Mouse (Mus musculus) liver, postnatal 0 days (tissue): ENCODE results near the gene Trpm3. TPM values are rescaled to one million over a fixed set of nuclear protein-coding genes. Genes with fewer than 3 reads are reported as not detected.

Experiments used
- ATAC-seq: fragments of 200-750 bp; cut with Nextera tagmentation; 2 replicates; pipeline ENCODE4 v1.8.0; 2017; ENCODE audit warnings: mild to moderate bottlenecking, moderate library complexity
- DNase-seq: peaks from one replicate; pipeline ENCODE4 v3.0.0-alpha.2; 2016
- H3K27ac ChIP-seq: fragments of 300-500 bp; sonication (generic); 2 replicates; pipeline ENCODE4 v1.5.1; 2014; ENCODE audit warnings: antibody characterized with exemption, moderate library complexity, mild to moderate bottlenecking, low read depth
- H3K27me3 ChIP-seq: fragments of 300-500 bp; sonication (generic); 2 replicates; pipeline ENCODE4 v1.6.1; 2014; ENCODE audit warnings: low read length, control low read depth, mixed read lengths; ENCODE audit not compliant: insufficient read depth
- H3K36me3 ChIP-seq: fragments of 300-500 bp; sonication (generic); replicated peaks from 2 replicates; pipeline ENCODE4 v1.6.1; 2014; ENCODE audit warnings: mild to moderate bottlenecking, control low read depth, low read length, moderate library complexity, mixed read lengths; ENCODE audit not compliant: insufficient read depth
- H3K4me1 ChIP-seq: fragments of 300-500 bp; sonication (generic); 2 replicates; pipeline ENCODE4 v1.6.1; 2014; ENCODE audit warnings: antibody characterized with exemption, mild to moderate bottlenecking, control low read depth; ENCODE audit not compliant: insufficient read depth
- H3K4me2 ChIP-seq: fragments of 300-500 bp; sonication (generic); 2 replicates; pipeline ENCODE4 v1.6.1; 2014; ENCODE audit warnings: low read depth, mild to moderate bottlenecking, low read length, moderate library complexity, mixed read lengths
- H3K4me3 ChIP-seq: fragments of 300-500 bp; sonication (generic); 2 replicates; pipeline ENCODE4 v1.5.1; 2014; ENCODE audit warnings: low read depth, low read length
- H3K9ac ChIP-seq: fragments of 300-500 bp; sonication (generic); replicated peaks from 2 replicates; pipeline ENCODE4 v1.6.1; 2014; ENCODE audit warnings: mild to moderate bottlenecking, moderate library complexity
- H3K9me3 ChIP-seq: fragments of 300-500 bp; sonication (generic); 2 replicates; pipeline ENCODE4 v1.6.1; 2016; ENCODE audit warnings: mild to moderate bottlenecking, control low read depth, low read length, mixed read lengths
- CTCF ChIP-seq: sonication (generic); IDR thresholded peaks from 2 replicates; pipeline ENCODE4 v1.5.1; 2016; ENCODE audit warnings: antibody characterized with exemption, low read depth
- EP300 ChIP-seq: IDR thresholded peaks from 2 replicates; pipeline ENCODE4 v1.6.1; 2016; ENCODE audit warnings: antibody characterized with exemption, low read depth, mild to moderate bottlenecking
- WGBS: fragments of 180-500 bp; shearing (Covaris S2); extraction: QIAGEN DNeasy Blood & Tissue Kit; methylation state at CpG from one replicate; pipeline ENCODE4 v1.1.7; 2014; ENCODE audit not compliant: insufficient replicate concordance; 5-methylcytosine and 5-hydroxymethylcytosine counted together
- polyA plus RNA-seq: library from polyadenylated mRNA; unstranded; fragments of >200 nt; fragmentation: Nextera tagmentation; extraction: Ambion mirVana; gene quantifications from 2 replicates; pipeline ENCODE4 v1.2.1, GENCODE M21; 2015

Trpm3 gene
- polyA plus RNA-seq, 1 experiment from 2014 or later, result 0.02 TPM

GRCm38 (mm10) chr19:22938848-22939724 lies 800.2 kb downstream of the Trpm3 start:
- no peak overlapping the region for H3K9ac ChIP-seq
- no peaks in the 10 kb centered on the region for H3K27me3 ChIP-seq
- 42% methylated on average over 14 of the region's 14 CpGs for WGBS
- ATAC-seq (no peak), DNase-seq (no peak)
- no peak overlapping the region for H3K4me3 ChIP-seq
- H3K4me1 ChIP-seq, result no peaks in the 10 kb centered on the region
- H3K36me3 ChIP-seq, result no peaks in the 10 kb centered on the region
- TF ChIP-seq CTCF, result no peak
- no peak for TF ChIP-seq EP300
- H3K9me3 ChIP-seq, result no peaks in the 10 kb centered on the region
- H3K4me2 ChIP-seq, result no peak overlapping the region
- H3K27ac ChIP-seq, result no peak overlapping the region

- no peak overlapping the region for H3K4me3 ChIP-seq
- H3K36me3 ChIP-seq, result no peaks in the 10 kb centered on the region
- WGBS, result 70% methylated on average over 5 of the region's 5 CpGs
- H3K9me3 ChIP-seq, result no peaks in the 10 kb centered on the region
- H3K9ac ChIP-seq, result no peak overlapping the region
- no peak for DNase-seq
- ATAC-seq, result no peak
- H3K27ac ChIP-seq, result no peak overlapping the region
- TF ChIP-seq CTCF (no peak), EP300 (no peak)
- no peaks in the 10 kb centered on the region for H3K4me1 ChIP-seq
- no peaks in the 10 kb centered on the region for H3K27me3 ChIP-seq
- H3K4me2 ChIP-seq, result no peak overlapping the region
These were observed 801.0 kb downstream of the Trpm3 start for GRCm38 (mm10) chr19:22939836-22940235.

DNA sequence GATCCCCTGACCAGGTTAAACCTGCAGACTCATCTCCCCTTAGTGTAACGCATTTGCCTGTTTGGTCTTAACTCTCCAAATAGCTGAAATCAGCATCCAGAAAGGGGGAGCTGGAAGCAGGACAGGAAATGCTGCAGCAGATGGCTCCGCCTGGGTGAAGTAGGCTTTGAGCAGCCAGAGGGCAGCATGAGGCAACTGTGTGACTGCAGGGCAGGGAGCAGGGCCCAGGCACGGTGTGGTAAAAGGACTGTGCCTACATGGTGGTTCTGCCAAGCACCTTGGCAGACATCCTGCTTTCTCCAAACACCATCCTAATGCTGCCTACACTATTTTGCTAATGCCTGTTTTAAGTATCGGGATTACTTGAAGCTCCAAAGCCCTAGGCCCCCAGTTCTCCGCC lies 801.6 kb downstream of the Trpm3 start:
- H3K36me3 ChIP-seq, result no peaks in the 10 kb centered on the region
- 44% methylated on average over 5 of the region's 5 CpGs for WGBS
- ATAC-seq, result peak; percentile 44; the same call in 1 of the 2 replicates
- TF ChIP-seq CTCF (peak; percentile 74), EP300 (no peak)
- no peak overlapping the region for H3K4me3 ChIP-seq
- peak; percentile 45 for DNase-seq
- no peaks in the 10 kb centered on the region for H3K9me3 ChIP-seq
- no peaks in the 10 kb centered on the region for H3K27me3 ChIP-seq
- no peak overlapping the region for H3K9ac ChIP-seq
- no peak overlapping the region for H3K4me2 ChIP-seq
- H3K27ac ChIP-seq, result no peak overlapping the region
- H3K4me1 ChIP-seq, result no peaks in the 10 kb centered on the region

DNA sequence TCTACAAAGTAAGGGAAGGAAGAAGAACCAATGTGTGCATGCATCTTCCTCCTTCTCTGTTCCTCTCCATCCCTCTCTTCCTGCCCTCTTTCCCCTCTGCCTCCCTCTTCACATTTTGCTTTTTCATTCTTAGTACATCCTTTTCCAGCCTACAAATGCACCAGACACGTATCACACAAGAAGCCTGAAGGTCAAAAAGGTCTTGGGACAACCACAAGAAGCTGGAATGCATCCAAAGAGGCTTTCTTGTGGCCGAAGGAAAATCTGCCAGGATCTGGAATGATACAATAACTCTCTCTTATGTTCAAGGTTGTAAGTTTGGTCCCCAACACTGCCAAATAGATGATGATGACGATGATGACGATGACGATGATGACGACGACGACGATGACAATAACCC lies 802.1 kb downstream of the Trpm3 start:
- no peak overlapping the region for H3K4me2 ChIP-seq
- DNase-seq (no peak), ATAC-seq (no peak)
- H3K27ac ChIP-seq, result no peak overlapping the region
- H3K27me3 ChIP-seq, result no peaks in the 10 kb centered on the region
- H3K9me3 ChIP-seq, result no peaks in the 10 kb centered on the region
- H3K4me3 ChIP-seq, result no peak overlapping the region
- WGBS, result 84% methylated on average over 9 of the region's 9 CpGs
- TF ChIP-seq EP300, result no peak
- TF ChIP-seq CTCF, result no peak
- H3K9ac ChIP-seq, result no peak overlapping the region
- H3K4me1 ChIP-seq, result no peaks in the 10 kb centered on the region
- no peaks in the 10 kb centered on the region for H3K36me3 ChIP-seq

- Histone ChIP-seq H3K4me3 (no peak overlapping the region), H3K4me1 (no peaks in the 10 kb centered on the region), H3K27me3 (no peaks in the 10 kb centered on the region), H3K9ac (no peak overlapping the region), H3K36me3 (no peaks in the 10 kb centered on the region), H3K9me3 (no peaks in the 10 kb centered on the region), H3K27ac (no peak overlapping the region), H3K4me2 (no peak overlapping the region)
- ATAC-seq (no peak), DNase-seq (no peak)
- WGBS, result 69% methylated on average over 3 of the region's 3 CpGs
- TF ChIP-seq EP300 (no peak), CTCF (no peak)
These were observed 813.6 kb downstream of the Trpm3 start for GRCm38 (mm10) chr19:22952480-22952879.

DNA sequence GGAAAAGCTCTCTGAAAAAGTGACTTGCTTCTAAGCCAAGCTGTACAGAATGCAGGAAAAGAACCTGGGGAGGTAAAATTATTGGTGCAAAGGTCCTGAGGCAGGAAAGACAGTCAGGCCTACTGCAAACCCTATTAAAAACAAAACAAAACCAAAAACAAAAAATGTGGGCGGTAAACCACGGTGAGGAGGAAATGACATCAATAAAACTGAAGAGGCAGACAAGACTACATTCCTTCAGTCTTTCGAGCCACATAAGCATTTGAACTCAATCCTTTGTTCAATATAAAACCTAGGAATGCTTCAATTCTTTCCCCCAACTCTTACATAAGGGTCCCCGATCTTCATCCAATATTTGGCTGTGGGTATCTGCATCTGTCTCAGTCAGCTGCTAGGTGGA lies 814.3 kb downstream of the Trpm3 start:
- Histone ChIP-seq H3K4me2 (no peak overlapping the region), H3K9ac (no peak overlapping the region), H3K4me3 (no peak overlapping the region), H3K4me1 (no peaks in the 10 kb centered on the region), H3K27me3 (no peaks in the 10 kb centered on the region), H3K9me3 (no peaks in the 10 kb centered on the region), H3K36me3 (no peaks in the 10 kb centered on the region), H3K27ac (no peak overlapping the region)
- ATAC-seq (no peak), DNase-seq (no peak)
- 62% methylated on average over 4 of the region's 4 CpGs for WGBS
- TF ChIP-seq CTCF (no peak), EP300 (no peak)
